Mouse (Mus musculus) liver, embryonic 12.5 days (tissue): ENCODE results near the gene Trappc6b. TPM values are rescaled to one million over a fixed set of nuclear protein-coding genes. Genes with fewer than 3 reads are reported as not detected.
"Not testable (repeated sequence)": the region's sequence is repeated elsewhere in the genome, so short reads cannot be mapped to it uniquely, and the experiment has no call there.

Experiments
- ATAC-seq: fragments of 200-750 bp; cut with Nextera tagmentation; 2 replicates; pipeline ENCODE4 v1.8.0; 2017; ENCODE audit warnings: moderate number of reproducible peaks, mild to moderate bottlenecking, moderate library complexity
- H3K27ac ChIP-seq: fragments of 300-500 bp; sonication (generic); 2 replicates; pipeline ENCODE4 v1.5.1; 2016; ENCODE audit warnings: mild to moderate bottlenecking
- H3K27me3 ChIP-seq: fragments of 300-500 bp; sonication (generic); replicated peaks from 2 replicates; pipeline ENCODE4 v1.6.1; 2016; ENCODE audit warnings: mild to moderate bottlenecking, moderate library complexity
- H3K36me3 ChIP-seq: fragments of 300-500 bp; sonication (generic); 2 replicates; pipeline ENCODE4 v1.6.1; 2016; ENCODE audit warnings: mild to moderate bottlenecking, moderate library complexity
- H3K4me1 ChIP-seq: fragments of 300-500 bp; sonication (generic); 2 replicates; pipeline ENCODE4 v1.6.1; 2016
- H3K4me2 ChIP-seq: fragments of 300-500 bp; sonication (generic); 2 replicates; pipeline ENCODE4 v1.6.1; 2016; ENCODE audit warnings: mild to moderate bottlenecking, moderate library complexity
- H3K4me3 ChIP-seq: fragments of 300-500 bp; sonication (generic); 2 replicates; pipeline ENCODE4 v1.5.1; 2016; ENCODE audit warnings: mild to moderate bottlenecking, moderate library complexity
- H3K9ac ChIP-seq: fragments of 300-500 bp; sonication (generic); 2 replicates; pipeline ENCODE4 v1.6.1; 2016; ENCODE audit warnings: mild to moderate bottlenecking, moderate library complexity
- H3K9me3 ChIP-seq: fragments of 300-500 bp; sonication (generic); replicated peaks from 2 replicates; pipeline ENCODE4 v1.6.1; 2016; ENCODE audit warnings: mild to moderate bottlenecking, moderate library complexity
- WGBS: fragments of 180-500 bp; shearing (Covaris S2); methylation state at CpG from one replicate; pipeline ENCODE4 v1.1.7; 2016; ENCODE audit not compliant: insufficient replicate concordance; 5-methylcytosine and 5-hydroxymethylcytosine counted together
- polyA plus RNA-seq: library from polyadenylated mRNA; unstranded; fragments of >200 nt; fragmentation: Nextera tagmentation; extraction: Ambion mirVana; gene quantifications from 2 replicates; pipeline ENCODE4 v1.2.1, GENCODE M21; 2016

The Trappc6b gene
- polyA plus RNA-seq, 1 experiment from 2014 or later: 54.4 TPM

DNA sequence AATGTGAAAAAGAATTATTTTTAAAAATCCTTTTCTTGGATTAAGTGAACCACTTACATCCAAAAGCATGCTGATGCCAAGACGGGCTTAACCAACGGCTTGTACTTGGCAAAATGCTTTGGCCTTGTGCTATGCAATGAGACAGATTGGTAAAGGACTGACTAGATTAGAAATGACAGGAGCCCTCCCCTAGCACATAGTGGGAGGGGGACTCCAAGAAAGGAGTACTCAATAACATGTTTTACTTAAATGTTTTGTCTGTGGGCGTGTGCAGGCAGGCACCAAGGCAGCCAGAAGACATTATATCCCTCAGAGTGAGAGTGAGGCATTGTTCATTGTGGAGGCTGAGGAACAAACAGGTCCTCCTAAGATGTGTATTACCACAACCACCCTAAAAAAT lies 12.8 kb upstream of the Trappc6b start:
- WGBS: 80% methylated on average over 3 of the region's 3 CpGs
- Histone ChIP-seq H3K27ac (no peak overlapping the region), H3K27me3 (no peaks in the 10 kb centered on the region), H3K4me3 (no peak overlapping the region), H3K4me2 (no peak overlapping the region), H3K9me3 (no peaks in the 10 kb centered on the region), H3K9ac (no peak overlapping the region), H3K4me1 (no peaks in the 10 kb centered on the region; the same call in 1 of the 2 replicates), H3K36me3 (peaks cover 49% of the 10 kb centered on the region)
- ATAC-seq: no peak

GRCm38 (mm10) chr12:59072286-59072685 lies 11.0 kb upstream of the Trappc6b start:
- peaks cover 60% of the 10 kb centered on the region for H3K36me3 ChIP-seq
- no peak for ATAC-seq
- H3K27ac ChIP-seq: no peak overlapping the region
- H3K4me1 ChIP-seq: peaks cover 15% of the 10 kb centered on the region
- H3K9ac ChIP-seq: no peak overlapping the region
- H3K4me3 ChIP-seq: no peak overlapping the region
- H3K4me2 ChIP-seq: no peak overlapping the region
- 89% methylated on average over 11 of the region's 11 CpGs for WGBS
- no peaks in the 10 kb centered on the region for H3K27me3 ChIP-seq
- no peaks in the 10 kb centered on the region for H3K9me3 ChIP-seq

DNA sequence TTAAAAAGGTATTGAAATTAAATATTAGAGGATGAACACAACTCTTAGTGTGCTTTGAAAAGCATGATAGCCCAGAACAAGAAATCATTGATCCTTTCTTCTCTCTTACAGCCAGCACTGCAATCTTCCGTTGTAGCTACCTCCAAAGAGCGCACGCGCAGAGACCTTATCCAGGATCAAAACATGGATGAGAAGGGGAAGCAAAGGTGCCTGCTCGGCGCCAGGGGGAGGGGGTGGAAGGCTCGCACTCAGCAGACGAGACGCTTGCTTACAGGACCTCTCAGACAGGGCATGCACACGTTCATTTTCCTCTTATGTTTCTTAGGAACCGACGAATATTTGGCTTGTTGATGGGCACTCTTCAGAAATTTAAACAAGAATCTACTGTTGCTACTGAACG lies 7.5 kb upstream of the Trappc6b start:
- Histone ChIP-seq H3K27me3 (no peaks in the 10 kb centered on the region; the same call in 1 of the 2 replicates), H3K9ac (no peak overlapping the region), H3K4me3 (no peak overlapping the region), H3K4me1 (peaks cover 25% of the 10 kb centered on the region), H3K27ac (no peak overlapping the region), H3K4me2 (peak overlapping the region; percentile 86; the same call in 1 of the 2 replicates), H3K36me3 (peaks cover 52% of the 10 kb centered on the region), H3K9me3 (no peaks in the 10 kb centered on the region)
- ATAC-seq: no peak
- 91% methylated on average over 13 of the region's 13 CpGs for WGBS

GRCm38 (mm10) chr12:59067095-59067494 lies 5.8 kb upstream of the Trappc6b start:
- ATAC-seq: peak; percentile 46
- Histone ChIP-seq H3K4me1 (peaks cover 25% of the 10 kb centered on the region), H3K4me2 (peak overlapping the region; percentile 86), H3K36me3 (peaks cover 41% of the 10 kb centered on the region), H3K27ac (peak overlapping the region; percentile 88), H3K4me3 (peak overlapping the region; percentile 96), H3K27me3 (no peaks in the 10 kb centered on the region; the same call in 1 of the 2 replicates), H3K9ac (peak overlapping the region; percentile 94), H3K9me3 (no peaks in the 10 kb centered on the region)
- WGBS: under 1% methylated on average over 41 of the region's 41 CpGs

DNA sequence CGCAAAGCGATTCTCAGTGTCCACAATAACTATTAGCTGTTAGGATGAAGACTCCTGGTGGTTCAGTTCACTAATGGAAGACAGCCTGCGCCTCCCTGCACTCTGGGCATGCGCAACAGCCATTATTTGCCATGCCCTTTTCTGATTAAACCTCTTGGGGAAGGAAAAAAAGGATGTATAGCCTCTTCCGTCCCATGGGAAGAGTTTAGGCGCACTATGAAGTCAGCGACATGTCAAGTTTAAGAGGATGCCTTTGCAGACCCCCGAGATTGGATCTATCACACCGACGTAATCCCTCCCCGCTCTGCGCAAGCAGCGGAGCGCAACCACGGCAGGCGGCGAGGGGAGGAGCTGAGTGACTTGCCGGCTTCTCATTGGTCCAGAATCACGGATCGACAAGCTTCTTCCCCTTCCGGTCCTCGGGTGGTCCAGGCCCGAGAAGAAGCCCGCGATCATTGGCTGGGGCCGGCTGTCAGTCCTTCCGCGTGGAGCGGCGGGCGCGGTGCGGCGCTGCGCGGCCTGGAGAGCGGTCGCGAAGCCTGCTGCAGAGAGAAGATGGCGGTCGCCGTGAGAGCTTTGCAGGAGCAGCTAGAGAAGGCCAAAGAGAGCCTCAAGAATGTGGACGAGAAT lies 5.3 kb upstream of the Trappc6b start, which contains the start of gene Pnn:
Gene Pnn (plus strand): TSS at position 437 of the 630 bp plus-strand sequence.
- Histone ChIP-seq H3K9me3 (no peaks in the 10 kb centered on the region), H3K9ac (peak within 1 kb of the TSS; percentile 94), H3K27ac (peak within 1 kb of the TSS; percentile 88), H3K4me3 (peak within 1 kb of the TSS; percentile 96), H3K4me1 (peaks cover 25% of the 10 kb centered on the region), H3K36me3 (peaks cover 36% of the 10 kb centered on the region), H3K4me2 (peak within 1 kb of the TSS; percentile 86), H3K27me3 (no peaks in the 10 kb centered on the region; the same call in 1 of the 2 replicates)
- WGBS: under 1% methylated on average over 43 of the region's 43 CpGs
- peak; percentile 99 for ATAC-seq

GRCm38 (mm10) chr12:59065776-59066175 lies 4.5 kb upstream of the Trappc6b start:
- Histone ChIP-seq H3K4me2 (peak overlapping the region; percentile 86), H3K9ac (peak overlapping the region; percentile 71; the same call in 1 of the 2 replicates)

DNA sequence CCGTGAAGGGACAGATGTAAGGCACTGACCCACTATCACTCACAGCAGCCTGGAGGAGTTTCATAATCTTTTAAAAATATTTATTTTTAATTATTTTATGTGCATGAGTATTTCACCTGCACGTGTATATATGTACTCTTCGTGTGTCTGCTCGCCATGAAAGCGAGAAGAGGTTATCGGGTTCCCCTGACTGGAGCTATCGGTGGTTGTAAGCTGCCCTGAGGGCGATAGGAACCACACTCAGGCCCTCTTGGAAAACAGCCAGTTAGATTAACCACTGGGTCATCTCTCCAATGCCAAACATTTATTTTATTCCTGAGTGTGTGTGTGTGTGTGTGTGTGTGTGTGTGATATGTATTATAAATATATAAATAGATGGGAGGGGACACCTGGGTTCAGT lies 3.6 kb upstream of the Trappc6b start:
- Histone ChIP-seq H3K27me3 (no peaks in the 10 kb centered on the region; the same call in 1 of the 2 replicates), H3K4me2 (no peak overlapping the region), H3K9ac (no peak overlapping the region), H3K4me3 (no peak overlapping the region), H3K9me3 (no peaks in the 10 kb centered on the region), H3K27ac (no peak overlapping the region), H3K4me1 (peaks cover 32% of the 10 kb centered on the region), H3K36me3 (peaks cover 19% of the 10 kb centered on the region)
- WGBS: 76% methylated on average over 8 of the region's 8 CpGs
- ATAC-seq: no peak

More at GRCm38 (mm10) chr12:59065776-59066175, 4.5 kb upstream of the Trappc6b start:
- Histone ChIP-seq H3K27me3 (no peaks in the 10 kb centered on the region; the same call in 1 of the 2 replicates), H3K4me1 (peaks cover 25% of the 10 kb centered on the region), H3K36me3 (peaks cover 28% of the 10 kb centered on the region), H3K9me3 (no peaks in the 10 kb centered on the region), H3K27ac (peak overlapping the region; percentile 76), H3K4me3 (peak overlapping the region; percentile 96)
- WGBS: 44% methylated on average over 3 of the region's 3 CpGs
- ATAC-seq: no peak

GRCm38 (mm10) chr12:59060322-59060721 lies 950 bp downstream of the Trappc6b start:
- H3K9me3 ChIP-seq: no peaks in the 10 kb centered on the region
- peak overlapping the region; percentile 99 for H3K9ac ChIP-seq
- no peaks in the 10 kb centered on the region; the same call in 1 of the 2 replicates for H3K27me3 ChIP-seq
- H3K4me2 ChIP-seq: peak overlapping the region; percentile 74
- peak overlapping the region; percentile 87 for H3K4me3 ChIP-seq
- peak overlapping the region; percentile 92 for H3K27ac ChIP-seq
- peaks cover 48% of the 10 kb centered on the region for H3K4me1 ChIP-seq
- WGBS: 52% methylated on average over 4 of the region's 4 CpGs
- no peak for ATAC-seq
- peaks cover 44% of the 10 kb centered on the region for H3K36me3 ChIP-seq

GRCm38 (mm10) chr12:59058242-59058641 lies 3.0 kb downstream of the Trappc6b start:
- H3K9me3 ChIP-seq, ATAC-seq, H3K4me3 ChIP-seq, H3K27ac ChIP-seq, H3K4me2 ChIP-seq, H3K27me3 ChIP-seq, H3K9ac ChIP-seq: not testable (repeated sequence)
- Histone ChIP-seq H3K36me3 (peaks cover 60% of the 10 kb centered on the region), H3K4me1 (peaks cover 69% of the 10 kb centered on the region)
- WGBS: 77% methylated on average over 5 of the region's 5 CpGs

- H3K9ac ChIP-seq: no peak overlapping the region
- no peaks in the 10 kb centered on the region for H3K9me3 ChIP-seq
- ATAC-seq: no peak
- H3K27me3 ChIP-seq: no peaks in the 10 kb centered on the region
- peaks cover 83% of the 10 kb centered on the region for H3K4me1 ChIP-seq
- no peak overlapping the region for H3K4me3 ChIP-seq
- H3K4me2 ChIP-seq: no peak overlapping the region
- WGBS: 89% methylated on average over 11 of the region's 11 CpGs
- H3K36me3 ChIP-seq: peaks cover 71% of the 10 kb centered on the region
- no peak overlapping the region for H3K27ac ChIP-seq
Measured at GRCm38 (mm10) chr12:59056222-59056621, 5.0 kb downstream of the Trappc6b start.

- Histone ChIP-seq H3K4me1 (peaks cover 80% of the 10 kb centered on the region), H3K27me3 (no peaks in the 10 kb centered on the region), H3K4me2 (no peak overlapping the region), H3K27ac (no peak overlapping the region), H3K9ac (no peak overlapping the region), H3K9me3 (no peaks in the 10 kb centered on the region), H3K36me3 (peaks cover 73% of the 10 kb centered on the region), H3K4me3 (no peak overlapping the region)
- WGBS: 53% methylated on average over 4 of the region's 4 CpGs
- ATAC-seq: no peak
Measured at GRCm38 (mm10) chr12:59055196-59055850, 5.9 kb downstream of the Trappc6b start.

DNA sequence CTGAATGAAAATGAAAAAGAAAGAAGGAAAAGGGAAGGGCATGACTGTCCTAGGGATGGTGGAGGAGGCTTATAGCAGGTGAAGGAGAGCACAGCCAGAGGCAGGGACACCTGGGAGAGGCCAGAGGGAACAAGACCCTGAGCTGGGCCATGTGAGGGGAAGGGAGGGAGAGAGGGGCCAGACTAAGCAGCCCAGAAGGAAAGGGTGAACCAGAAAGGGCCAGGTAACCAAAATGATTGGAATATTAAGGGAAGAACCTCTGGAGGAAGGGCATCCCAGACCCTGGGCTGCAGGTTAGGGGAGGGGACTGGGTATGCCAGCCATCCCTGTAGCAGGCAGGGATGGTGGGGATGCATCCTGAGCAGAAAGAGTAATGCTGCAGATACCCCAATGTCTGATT lies 7.3 kb downstream of the Trappc6b start:
- H3K4me1 ChIP-seq: peaks cover 67% of the 10 kb centered on the region
- no peak overlapping the region for H3K27ac ChIP-seq
- no peaks in the 10 kb centered on the region for H3K9me3 ChIP-seq
- no peak overlapping the region for H3K9ac ChIP-seq
- no peaks in the 10 kb centered on the region for H3K27me3 ChIP-seq
- H3K36me3 ChIP-seq: peaks cover 78% of the 10 kb centered on the region
- peak overlapping the region; percentile 20; the same call in 1 of the 2 replicates for H3K4me2 ChIP-seq
- no peak overlapping the region for H3K4me3 ChIP-seq
- no peak for ATAC-seq
